22 mouse cellular contexts compared by ENCODE assay signal in the genomic region with DNA sequence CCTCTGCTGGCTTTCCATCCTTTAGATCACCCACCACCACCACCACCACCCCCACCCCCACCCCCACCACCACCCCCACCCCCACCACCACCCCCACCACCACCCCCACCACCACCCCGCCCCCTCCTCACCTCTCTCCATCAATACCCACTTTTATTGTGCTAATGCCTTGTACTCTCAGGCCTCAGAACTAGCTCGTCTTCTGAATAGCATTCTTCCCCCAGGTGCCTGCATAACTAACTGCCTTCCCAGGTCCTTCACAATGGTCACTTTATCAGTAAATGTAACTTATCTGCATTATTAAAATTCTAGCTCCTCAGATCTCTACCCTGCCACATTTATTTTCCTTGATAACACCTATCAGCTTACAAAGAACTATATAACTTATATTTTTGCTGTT. TPM values are rescaled to one million over a fixed set of nuclear protein-coding genes. Genes with fewer than 3 reads are reported as not detected.
A peak's percentile ranks its signal among the peaks of the same experiment; 100 is the strongest.
DNase-seq lines count a peak whose midpoint lies in the region; TF ChIP-seq lines count a peak whose summit lies in the region.
"Had no signal": no experiment of that assay in that cellular context is flagged by ENCODE, and none has a peak within 500 bp of the region (broad histone marks: within the 10 kb centered on the region; RNA-seq: fewer than 3 reads in every experiment).

No protein-coding gene starts in this region.

- TF ChIP-seq POLR2A in ES-Bruce4 (IDR thresholded peaks at IDR 0.05; ENCODE audit: insufficient read depth, low read length): no peak

- H3K36me3 ChIP-seq in ES-Bruce4 (ENCODE audit: control insufficient read depth, insufficient read depth, low read length, poor library complexity, severe bottlenecking): peaks cover 21% of the 10 kb centered on the region
- H3K36me3 ChIP-seq in ES-E14 (ENCODE audit: control insufficient read depth, insufficient read depth, low read length, poor library complexity, severe bottlenecking): peaks cover 12% of the 10 kb centered on the region
- H3K36me3 ChIP-seq: forebrain, embryonic 15.5 days had no signal

- intact Hi-C loops in left cerebral cortex, postnatal 10 days (cut with DNase I): no loop called here

- H3K27me3 ChIP-seq in ES-Bruce4 (ENCODE audit: control insufficient read depth, insufficient read depth, low read length, poor library complexity, severe bottlenecking): no peaks in the 10 kb centered on the region
- H3K27me3 ChIP-seq: CH12.LX; embryonic facial prominence, embryonic 13.5 days; embryonic facial prominence, embryonic 15.5 days; forebrain, embryonic 13.5 days; forebrain, embryonic 15.5 days had no signal

- no peak overlapping the region for H3K9ac ChIP-seq in ES-Bruce4 (ENCODE audit: low read depth, poor library complexity, severe bottlenecking)
- H3K9ac ChIP-seq in ES-E14 (ENCODE audit: insufficient read depth, low read depth, low read length, poor library complexity, severe bottlenecking): no peak overlapping the region; the same call in 1 of the 2 replicates
- H3K9ac ChIP-seq: embryonic facial prominence, embryonic 13.5 days; embryonic facial prominence, embryonic 15.5 days; forebrain, embryonic 13.5 days; forebrain, embryonic 15.5 days; forebrain, postnatal 0 days had no signal

- DNase-seq in ES-E14 (ENCODE audit: low read depth, low spot score): no peak
- peak; percentile 62 for DNase-seq in ZHBTc4 (ENCODE audit: low read depth, low spot score)
- DNase-seq in cerebellum, postnatal 25 days: no peak
- DNase-seq in left cerebral cortex, postnatal 10 days (ENCODE audit: extremely low spot score in 1 of 2, low spot score in 2 of 2): no peak
- DNase-seq: adrenal gland, adult 2 months; adrenal gland, postnatal 10 days; adrenal gland, postnatal 25 days; B cell, adult 2 months; cerebellum, adult 11 months; cerebellum, adult 18-20 months; cerebellum, adult 8-10 months; cerebellum, postnatal 10 days; cerebellum, postnatal 36 days; embryo, embryonic 11 days; forebrain, postnatal 0 days had no signal

- H3K9me3 ChIP-seq in ES-Bruce4 (replicated peaks; ENCODE audit: control insufficient read depth, insufficient read depth, low read length, poor library complexity, severe bottlenecking) (peaks cover 30% of the 10 kb centered on the region), ES-E14 (ENCODE audit: control insufficient read depth, insufficient read depth, low read depth, low read length) (0 out of 2 replicates have a peak, but pooled peaks cover 5% of the 10 kb centered on the region)
- H3K9me3 ChIP-seq: embryonic facial prominence, embryonic 13.5 days; embryonic facial prominence, embryonic 15.5 days; forebrain, embryonic 13.5 days; forebrain, embryonic 15.5 days had no signal

- no peak overlapping the region for H3K4me3 ChIP-seq in ES-Bruce4 (ENCODE audit: low read depth, low read length)
- H3K4me3 ChIP-seq in ES-E14 (ENCODE audit: insufficient read depth in 1 of 2, low read depth in 1 of 2, low read length in 2 of 2, poor library complexity in 1 of 2, severe bottlenecking in 1 of 2): no peak overlapping the region
- H3K4me3 ChIP-seq: embryonic facial prominence, embryonic 13.5 days; embryonic facial prominence, embryonic 15.5 days; erythroblast, embryonic 14.5 days; forebrain, embryonic 13.5 days; forebrain, embryonic 15.5 days had no signal

- H3K4me1 ChIP-seq in ES-Bruce4 (ENCODE audit: control insufficient read depth, insufficient read depth, low read length): no peaks in the 10 kb centered on the region
- H3K4me1 ChIP-seq in ES-E14 (ENCODE audit: control insufficient read depth in 2 of 2, insufficient read depth in 2 of 2, low read length in 2 of 2, poor library complexity in 1 of 2): peaks cover 5 to 8% of the 10 kb centered on the region in 2 experiments; a peak in 3 of 4 replicates
- H3K4me1 ChIP-seq: embryonic facial prominence, embryonic 13.5 days; embryonic facial prominence, embryonic 15.5 days; forebrain, embryonic 13.5 days; forebrain, embryonic 15.5 days had no signal

- 0 out of 2 replicates have a peak, but pooled peaks have one; percentile 31 for TF ChIP-seq EP300 in ES-Bruce4 (IDR thresholded peaks at IDR 0.05; ENCODE audit: insufficient read depth, low read depth, low read length)

- in situ Hi-C loops in ES-E14 (cut with MboI; ENCODE audit: low sequenced_read_pairs in 2 of 2, unreplicated experiment in 2 of 2): no loop called here

- TF ChIP-seq CTCF in ES-Bruce4 (IDR thresholded peaks at IDR 0.05; ENCODE audit: low read depth, low read length): no peak

- H3K27ac ChIP-seq in ES-Bruce4 (ENCODE audit: insufficient read depth, low read length): peak overlapping the region; percentile 99
- H3K27ac ChIP-seq in ES-E14 (ENCODE audit: insufficient read depth, low read depth, low read length, poor library complexity, severe bottlenecking): peak overlapping the region; percentile 71; the same call in 1 of the 2 replicates
- H3K27ac ChIP-seq: embryonic facial prominence, embryonic 13.5 days; embryonic facial prominence, embryonic 15.5 days; forebrain, embryonic 13.5 days; forebrain, embryonic 15.5 days had no signal

TF ChIP-seq in ES-E14, 5 proteins besides CTCF, POLR2A, EP300 and RAD21:
- TF ChIP-seq HCFC1 (IDR thresholded peaks at IDR 0.05; ENCODE audit: borderline replicate concordance, insufficient read depth, low read length) (no peak), ZNF384 (IDR thresholded peaks at IDR 0.05; ENCODE audit: low read depth, low read length) (no peak), CHD2 (IDR thresholded peaks at IDR 0.05; ENCODE audit: low read depth, low read length) (no peak), MAFK (IDR thresholded peaks at IDR 0.05; ENCODE audit: insufficient read depth, low read depth, low read length) (no peak), ZC3H11A (IDR thresholded peaks at IDR 0.05; ENCODE audit: borderline replicate concordance, low read depth, low read length) (no peak)
TF ChIP-seq in ES-E14: peak in this region for 0.

RNA-seq across cellular contexts. Expression of gene Zranb3, which starts 8.2 kb away (rescaled TPM):
- 47.5 and 55.7 TPM in 2 replicates for polyA plus RNA-seq in ES-Bruce4 (2011; ENCODE audit: insufficient read depth, insufficient read length, low read depth, missing spikeins)
- total RNA-seq in ES-E14 (2012; rRNA removed): 19.2 and 19.5 TPM in 2 replicates
- 1 to 10 TPM; 8.7 to 9.8 TPM for total RNA-seq in left cerebral cortex, postnatal 10 days (2021)

RNA-seq across cellular contexts. Expression of gene R3hdm1, which starts 8.4 kb away (rescaled TPM):
- polyA plus RNA-seq in ES-Bruce4 (2011; ENCODE audit: insufficient read depth, insufficient read length, low read depth, missing spikeins): 135 and 151 TPM in 2 replicates
- total RNA-seq in ES-E14 (2012; rRNA removed): 52.9 and 56.6 TPM in 2 replicates
- total RNA-seq in left cerebral cortex, postnatal 10 days (2021): 100 to 1,000 TPM; 327 to 329 TPM
